Mouse (Mus musculus) colon, adult 2 months (tissue): ENCODE results near the gene Trim67. TPM values are rescaled to one million over a fixed set of nuclear protein-coding genes. Genes with fewer than 3 reads are reported as not detected.

Experiments
- polyA plus RNA-seq: library from polyadenylated mRNA; depleted of rRNA; stranded (reverse); fragments of >200 nt; gene quantifications from 2 replicates; pipeline ENCODE4 v1.2.3, GENCODE M21; 2012; rRNA removed

The Trim67 gene
- polyA plus RNA-seq: 0.10 and 0.12 TPM in 2 replicates

DNA sequence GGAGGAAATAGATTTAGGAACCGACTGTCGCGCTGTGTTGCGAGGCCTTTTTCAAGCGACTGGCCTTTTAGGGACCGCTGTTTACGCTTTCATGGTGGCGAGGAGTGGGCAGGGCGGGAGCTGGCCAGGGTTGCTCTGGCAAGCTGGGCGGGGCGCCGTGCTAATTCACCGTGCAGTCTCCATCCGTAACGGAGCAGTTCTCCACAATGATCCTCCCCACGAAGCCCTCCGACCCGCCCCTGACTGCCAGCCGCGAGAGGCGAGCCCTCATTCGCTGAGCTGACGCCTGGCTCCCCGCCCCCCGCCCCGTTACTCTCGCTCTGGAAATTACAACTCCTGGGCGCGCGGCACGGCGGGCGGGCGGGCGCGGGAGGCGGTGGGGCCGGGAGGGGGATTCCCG is at the start of gene Trim67:
Gene Trim67 (plus strand): TSS at position 385 of the 400 bp plus-strand sequence.

GRCm38 (mm10) chr8:124751709-124752173 is 41.2 kb upstream of the Trim67 start, which contains the start of gene Fam89a:
Gene Fam89a, minus strand, starts transcription at chr8:124751832.

DNA sequence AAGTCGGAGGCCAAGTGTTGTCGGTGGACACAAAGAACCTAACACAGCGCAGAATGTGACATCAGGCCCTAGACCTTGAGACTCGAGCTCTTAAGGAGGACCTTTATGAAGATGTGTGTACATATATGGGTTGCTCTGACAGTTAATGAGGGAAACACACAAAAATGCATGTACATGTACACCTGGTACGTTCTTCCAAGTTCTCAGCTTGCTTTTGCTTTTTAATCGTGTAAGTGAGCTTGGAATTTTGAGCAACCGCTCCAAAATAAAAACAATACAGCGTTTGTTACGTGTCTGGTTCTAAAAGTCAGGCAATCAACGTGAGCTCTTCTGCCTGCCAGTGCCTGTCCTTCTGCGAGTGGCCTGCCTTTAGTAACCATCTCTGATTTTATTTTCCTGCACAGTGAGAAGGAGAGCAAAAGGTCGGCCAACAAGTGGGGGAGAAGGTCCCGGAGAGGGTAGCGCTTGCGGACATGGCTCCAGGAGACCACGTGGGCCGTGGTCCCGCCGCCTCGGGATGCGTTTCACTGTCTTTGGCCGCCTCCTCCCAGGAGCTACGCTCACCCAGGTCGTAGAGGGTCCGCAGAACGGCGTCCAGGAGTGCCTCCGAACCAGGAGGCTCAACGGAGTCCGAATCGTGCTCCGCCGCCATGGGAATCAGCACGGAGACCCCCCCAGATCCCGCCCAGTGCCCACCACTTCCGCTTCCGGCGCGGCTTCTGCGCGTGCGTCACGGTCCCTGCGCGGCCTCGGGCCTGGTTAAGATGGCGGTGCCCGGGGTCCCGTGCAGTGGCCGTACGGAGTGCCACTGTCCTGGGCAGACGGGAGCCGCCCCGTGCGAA is 69.7 kb downstream of the Trim67 start, which contains the start of the genes Gnpat and 2810004N23Rik:
Gene Gnpat (plus strand): TSS at position 713 of the 842 bp plus-strand sequence.
Gene 2810004N23Rik (minus strand): TSS at position 800 of the 842 bp plus-strand sequence.

Other genes with a start within 250 kb of the Trim67 start
- gene Agt, start 223.4 kb upstream of the Trim67 start, polyA plus RNA-seq: 54.4 and 75.4 TPM in 2 replicates
- 37.5 and 45.4 TPM in 2 replicates for gene Capn9, start 217.0 kb upstream of the Trim67 start, polyA plus RNA-seq
- gene 2310022B05Rik, start 129.7 kb upstream of the Trim67 start, polyA plus RNA-seq: 45.9 and 51.5 TPM in 2 replicates
- gene Ttc13, start 71.1 kb upstream of the Trim67 start, polyA plus RNA-seq: 15.4 and 15.5 TPM in 2 replicates
- 11.9 and 13.1 TPM in 2 replicates for gene Arv1, start 71.0 kb upstream of the Trim67 start, polyA plus RNA-seq
- 1.3 and 2.1 TPM in 2 replicates for gene Fam89a, start 41.3 kb upstream of the Trim67 start, polyA plus RNA-seq
- gene Gnpat, start 69.9 kb downstream of the Trim67 start, polyA plus RNA-seq: 28.0 and 28.5 TPM in 2 replicates
- gene 2810004N23Rik, start 70.0 kb downstream of the Trim67 start, polyA plus RNA-seq: 7.7 and 8.9 TPM in 2 replicates
- 12.6 and 13.5 TPM in 2 replicates for gene Exoc8, start 104.6 kb downstream of the Trim67 start, polyA plus RNA-seq
- 10.7 and 11.7 TPM in 2 replicates for gene Sprtn, start 104.8 kb downstream of the Trim67 start, polyA plus RNA-seq
- gene Egln1, start 156.2 kb downstream of the Trim67 start, polyA plus RNA-seq: 33.0 and 36.5 TPM in 2 replicates
- 23.3 and 23.7 TPM in 2 replicates for gene Tsnax, start 219.9 kb downstream of the Trim67 start, polyA plus RNA-seq